Mouse (Mus musculus) CD4-positive helper T cell, adult 2 months (primary cell): ENCODE measurements around the gene Hephl1.

ENCODE experiments used
- DNase-seq: peaks from one replicate; pipeline ENCODE4 v3.0.0-alpha.2; 2012; ENCODE audit warnings: low read depth, missing footprints, low spot score

Hephl1 gene

DNA sequence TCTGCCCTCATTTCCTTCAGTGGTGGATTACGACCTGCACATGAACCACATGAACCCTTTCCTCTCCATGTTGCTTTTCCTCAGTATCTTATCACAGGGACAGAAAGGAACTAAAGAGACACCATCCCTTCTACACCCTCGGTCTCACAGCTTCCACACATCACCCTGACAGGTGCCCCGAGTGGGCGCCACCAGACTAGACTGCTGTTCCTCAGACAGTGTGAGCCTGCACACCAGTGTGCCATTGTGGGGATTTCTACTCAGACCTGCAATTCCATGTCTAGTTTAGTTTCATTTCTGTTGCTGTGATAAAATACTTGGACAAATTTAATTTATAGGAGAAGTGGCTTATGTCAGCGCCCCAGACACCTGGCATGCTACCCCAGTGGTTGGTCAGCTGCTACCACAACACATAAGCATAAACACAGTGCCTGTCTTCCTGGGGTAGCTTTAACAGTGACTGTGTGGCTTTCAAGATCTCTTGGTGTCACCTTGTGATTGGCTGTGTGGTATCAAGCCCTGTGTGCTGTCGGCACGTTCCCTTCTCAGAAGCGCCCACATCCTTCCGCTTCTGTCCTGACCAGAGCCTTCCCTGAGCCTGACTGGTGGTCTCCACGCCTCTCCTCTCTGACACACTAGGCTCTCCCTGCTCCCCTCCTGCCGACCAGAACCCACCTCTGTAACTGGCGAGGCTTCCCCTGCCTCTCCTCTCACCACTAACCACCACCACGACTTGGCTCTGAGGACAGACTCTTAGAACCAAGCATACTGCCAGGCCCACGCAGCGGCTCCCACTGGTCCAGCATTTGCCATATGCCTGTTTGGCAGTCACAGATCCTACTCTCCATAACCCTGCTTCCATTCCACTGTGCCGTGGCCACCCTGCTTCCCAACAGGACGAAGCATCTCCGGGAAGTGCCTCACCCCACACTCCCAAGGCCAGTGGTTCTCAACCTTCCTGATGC lies 93.8 kb downstream of the Hephl1 start:
- peak; percentile 89 for DNase-seq

DNA sequence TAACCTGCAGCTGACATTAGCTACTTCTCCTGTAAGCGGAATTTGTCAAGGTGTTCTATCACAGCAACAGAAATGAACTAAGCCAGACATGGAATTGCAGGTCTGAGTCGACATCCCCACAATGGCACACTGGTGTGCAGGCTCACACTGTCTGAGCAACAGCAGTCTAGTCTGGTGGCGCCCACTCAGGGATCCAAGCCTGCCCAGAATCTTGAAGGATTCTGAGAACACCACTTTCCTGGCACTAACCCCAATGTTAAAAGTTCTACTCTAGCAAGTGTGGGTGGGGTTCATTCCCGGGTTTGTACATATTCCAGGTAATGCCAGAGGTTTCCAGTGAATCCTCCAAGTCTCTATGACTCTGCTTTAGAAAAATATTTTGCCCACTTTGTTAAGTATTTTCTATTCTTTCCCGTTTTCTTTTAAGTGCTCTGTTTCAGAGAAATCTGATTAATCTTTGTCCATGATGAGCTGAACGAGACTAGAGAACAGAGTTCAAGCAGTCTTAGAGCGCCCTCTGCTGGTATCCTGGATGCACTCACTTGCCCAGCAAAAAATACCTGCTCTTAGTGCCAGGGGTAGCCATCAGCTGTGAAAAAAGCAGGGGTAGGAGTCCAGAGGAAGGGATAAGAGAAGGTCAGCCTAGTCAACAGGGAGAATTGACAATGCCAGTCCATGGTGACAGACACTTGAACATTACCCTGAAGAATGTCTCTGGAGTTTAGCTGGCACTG lies 96.5 kb downstream of the Hephl1 start:
- peak; percentile 85 for DNase-seq

DNA sequence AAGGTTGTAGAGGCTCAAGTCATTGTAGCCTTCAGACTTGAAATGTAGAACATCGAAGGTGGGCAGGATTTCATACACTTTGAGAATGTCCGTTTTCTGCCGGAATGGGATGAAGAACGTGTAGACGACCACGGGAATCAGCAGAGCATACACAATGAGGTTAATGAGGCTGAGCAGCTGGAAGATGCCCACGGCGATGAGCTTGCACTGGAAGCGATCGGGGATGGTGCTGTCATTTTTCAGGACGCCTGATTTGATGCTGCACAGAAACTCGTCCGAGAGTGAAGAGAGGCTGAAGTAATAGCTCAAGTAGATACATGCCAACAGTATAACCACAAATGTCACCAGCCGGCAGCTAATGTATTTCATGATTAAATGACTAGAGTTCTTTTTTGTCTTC lies 104.3 kb downstream of the Hephl1 start:
- no peak for DNase-seq

DNA sequence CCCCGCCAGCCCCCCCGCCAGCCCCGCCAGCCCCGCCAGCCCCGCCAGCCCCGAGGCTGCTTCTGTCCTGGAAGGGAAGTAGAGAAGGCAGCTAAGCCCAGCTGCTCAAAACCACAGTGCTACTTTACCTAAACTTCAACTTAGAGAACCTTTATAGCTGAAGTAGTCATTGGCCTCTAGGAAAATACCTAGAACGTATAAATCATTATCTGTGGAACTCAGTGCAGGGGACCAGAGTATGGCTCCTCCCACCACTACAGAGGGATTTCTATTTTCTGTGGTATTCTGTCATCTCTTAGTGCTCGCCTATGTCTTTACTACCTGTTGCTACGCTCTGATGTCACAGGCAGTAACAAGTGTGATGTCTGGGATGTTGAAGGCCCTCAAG lies 107.6 kb downstream of the Hephl1 start:
- peak; percentile 45 for DNase-seq

DNA sequence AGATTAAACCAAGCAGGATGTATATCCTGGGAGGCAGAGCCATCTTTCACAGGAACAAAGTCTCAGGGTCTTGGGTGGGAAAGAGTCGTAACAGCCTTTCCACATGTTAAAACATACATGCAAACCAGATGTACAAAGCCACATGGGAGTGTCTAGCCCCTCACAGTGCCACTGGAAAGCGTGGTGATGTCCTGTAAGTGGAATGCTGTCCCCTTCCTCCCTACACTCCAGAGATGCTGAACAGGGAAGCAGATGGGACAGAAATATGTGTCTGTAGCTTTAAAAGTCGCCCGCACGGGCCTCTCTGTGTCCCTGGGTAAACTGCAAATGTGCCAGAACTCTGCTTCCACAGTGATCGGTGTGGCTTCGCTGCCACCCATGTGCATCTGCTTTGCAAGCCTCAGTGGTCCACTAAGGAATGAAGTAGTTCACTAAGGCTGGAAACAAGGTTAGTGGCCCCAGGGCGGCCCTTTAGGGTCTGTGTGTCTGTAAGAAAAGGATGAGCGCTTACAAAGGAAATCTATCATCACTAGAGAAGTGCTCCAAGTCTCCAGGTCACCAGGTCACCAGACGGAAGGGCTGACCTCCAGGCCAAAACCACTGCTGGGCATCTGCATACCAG lies 108.1 kb downstream of the Hephl1 start:
- no peak for DNase-seq

DNA sequence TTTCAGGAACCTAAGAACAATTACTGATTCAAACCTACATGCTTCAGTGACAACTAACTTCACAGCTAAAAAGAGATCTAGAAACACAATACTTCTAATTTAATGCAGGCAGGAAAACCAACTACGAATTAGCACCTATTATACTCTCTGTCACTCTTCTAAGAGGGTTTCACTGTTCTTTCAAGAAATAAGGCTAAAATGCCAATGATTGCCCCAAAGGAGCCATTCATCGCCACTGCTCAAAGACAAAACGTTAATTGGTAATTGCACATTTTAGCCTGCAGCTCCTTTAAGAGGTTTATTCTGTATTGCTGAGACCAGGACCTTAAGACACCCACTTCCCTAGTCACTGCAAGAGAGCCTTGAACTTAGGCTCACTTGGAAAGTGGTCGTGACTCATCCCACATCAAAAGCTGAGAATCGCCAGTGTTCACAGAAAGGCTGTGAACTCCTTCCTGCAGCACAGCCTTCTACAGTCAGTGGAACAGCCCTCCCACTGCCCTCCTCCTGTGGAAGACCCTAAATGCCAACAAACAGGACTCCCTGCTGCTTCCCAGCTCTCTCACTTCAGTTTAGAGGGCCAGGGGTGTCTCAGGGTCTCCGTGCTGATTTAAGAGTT lies 108.8 kb downstream of the Hephl1 start:
- DNase-seq, result peak; percentile 56
